Mouse (Mus musculus) frontal cortex, postnatal 25 days (tissue): ENCODE data around the gene Ssrp1.

Experiments used
- DNase-seq, 2 experiments: peaks; one replicate each; pipeline ENCODE4 v3.0.0; 2022; ENCODE audit warnings: low spot score in 2 of 2

The Ssrp1 gene

GRCm38 (mm10) chr2:85037047-85038026 is at the start of gene Ssrp1, which contains the start of gene P2rx3:
Gene Ssrp1 (plus strand): TSS chr2:85037234.
Gene P2rx3 (minus strand): TSS chr2:85037462.
- peak; percentile 78 to 91 for DNase-seq

GRCm38 (mm10) chr2:84987930-84988329 is 49.1 kb upstream of the Ssrp1 start, which contains the start of gene Prg3:
Gene Prg3 (plus strand): TSS chr2:84988215.
- no peak for DNase-seq

GRCm38 (mm10) chr2:84996376-84996775 is 40.7 kb upstream of the Ssrp1 start:
- DNase-seq, result no peak

GRCm38 (mm10) chr2:84999486-85000181 is 37.4 kb upstream of the Ssrp1 start:
- no peak for DNase-seq

GRCm38 (mm10) chr2:85001497-85001896 is 35.5 kb upstream of the Ssrp1 start:
- DNase-seq, result no peak

- DNase-seq, result no peak
These were observed 34.5 kb upstream of the Ssrp1 start for GRCm38 (mm10) chr2:85002575-85002974.

- peak in 1 of 2 experiments; percentile 9 for DNase-seq
These were observed 32.7 kb upstream of the Ssrp1 start for GRCm38 (mm10) chr2:85004341-85004740.

GRCm38 (mm10) chr2:85006600-85006999 is 30.4 kb upstream of the Ssrp1 start:
- no peak for DNase-seq

GRCm38 (mm10) chr2:85007729-85008128 is 29.3 kb upstream of the Ssrp1 start:
- no peak for DNase-seq

- no peak for DNase-seq
These were observed 27.8 kb upstream of the Ssrp1 start for GRCm38 (mm10) chr2:85009212-85009611.

GRCm38 (mm10) chr2:85011906-85012604 is 25.0 kb upstream of the Ssrp1 start:
- no peak for DNase-seq

GRCm38 (mm10) chr2:85012679-85013078 is 24.4 kb upstream of the Ssrp1 start:
- no peak for DNase-seq

GRCm38 (mm10) chr2:85013826-85014587 is 23.0 kb upstream of the Ssrp1 start:
- DNase-seq, result no peak

- DNase-seq, result no peak
These were observed 22.4 kb upstream of the Ssrp1 start for GRCm38 (mm10) chr2:85014588-85014982.

- DNase-seq, result no peak
These were observed 15.0 kb upstream of the Ssrp1 start for GRCm38 (mm10) chr2:85022043-85022442.

GRCm38 (mm10) chr2:85026178-85026577 is 10.9 kb upstream of the Ssrp1 start:
- no peak for DNase-seq

- no peak for DNase-seq
These were observed 9.8 kb upstream of the Ssrp1 start for GRCm38 (mm10) chr2:85027281-85027680.

GRCm38 (mm10) chr2:85029897-85030296 is 7.1 kb upstream of the Ssrp1 start:
- DNase-seq, result no peak

- no peak for DNase-seq
These were observed 6.0 kb upstream of the Ssrp1 start for GRCm38 (mm10) chr2:85030989-85031388.

GRCm38 (mm10) chr2:85033121-85033520 is 3.9 kb upstream of the Ssrp1 start:
- no peak for DNase-seq

GRCm38 (mm10) chr2:85034169-85034568 is 2.9 kb upstream of the Ssrp1 start:
- no peak for DNase-seq
